Mouse (Mus musculus): ENCODE measurements at regions not wholly inside any gene's neighbourhood (a gene's known extent, or its start where the extent isn't known, plus 50 kb on each side); places are given as distances from the start of the nearest gene placed in this dataset.

DNA sequence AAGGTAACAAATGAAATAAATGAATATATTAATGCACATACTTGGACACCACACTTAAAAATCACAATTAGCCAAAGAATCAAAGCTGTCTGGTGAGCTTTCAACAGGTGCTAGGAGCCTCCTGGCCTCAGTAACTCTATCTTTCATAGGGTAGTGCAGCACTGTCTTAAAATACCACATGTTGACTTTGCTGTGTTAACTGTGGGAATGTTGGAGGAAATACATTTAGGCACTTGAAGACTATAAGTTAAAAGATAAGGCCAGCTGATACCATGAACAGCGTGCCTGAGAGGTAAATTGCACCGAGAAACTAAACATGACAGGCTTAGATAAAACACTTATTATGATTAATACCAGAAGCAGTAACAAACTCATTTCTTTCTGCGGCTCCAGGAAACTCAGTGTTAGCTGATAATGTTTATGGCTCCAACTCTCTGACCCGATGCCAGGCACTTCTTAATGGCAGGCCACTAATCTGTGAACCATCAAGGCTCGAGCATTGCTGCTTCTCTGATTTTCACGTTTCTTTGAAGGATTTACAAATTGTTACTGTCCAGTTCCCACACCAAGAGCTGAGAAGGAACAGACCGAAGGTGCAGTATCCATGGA is 343.8 kb upstream of the Fam241a start:
- no peak overlapping the region for H3K27ac ChIP-seq (ENCODE audit: insufficient read depth, low read depth)

DNA sequence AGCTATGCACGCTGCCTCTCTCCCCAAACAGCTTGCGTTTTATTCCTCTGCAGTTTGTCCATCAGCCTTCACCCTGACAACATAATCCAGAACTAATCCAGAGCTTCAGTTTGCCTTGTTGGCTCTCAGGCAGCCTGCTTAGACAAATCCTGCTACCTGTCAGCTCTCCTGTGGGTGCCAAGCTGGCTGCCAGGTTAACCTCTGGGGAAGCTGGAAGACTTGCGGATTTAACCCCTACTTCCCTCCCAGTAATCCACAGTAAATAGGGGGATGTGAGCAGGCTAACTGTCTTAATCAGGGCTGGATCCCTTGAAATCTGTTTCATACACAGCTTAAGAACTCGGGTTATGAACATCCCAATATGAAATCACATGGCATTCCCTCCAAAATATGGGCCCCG is 334.3 kb upstream of the Fam241a start:
- H3K4me2 ChIP-seq (ENCODE audit: insufficient read depth, low read depth, poor library complexity, severe bottlenecking), result no peak overlapping the region
- DNase-seq (ENCODE audit: extremely low read depth), result no peak
- H3K27ac ChIP-seq (ENCODE audit: insufficient read depth, low read depth), result no peak overlapping the region
- no peak overlapping the region for H3K9ac ChIP-seq (ENCODE audit: insufficient read depth, low read depth)
- H3K9me3 ChIP-seq (replicated peaks; ENCODE audit: low read length), result no peaks in the 10 kb centered on the region
- no peaks in the 10 kb centered on the region for H3K36me3 ChIP-seq (replicated peaks in 1 of 2; ENCODE audit: control insufficient read depth in 1 of 2, insufficient read depth in 1 of 2, low read length in 1 of 2)
- in situ Hi-C loops (cut with MboI; ENCODE audit: low pct_ligation_motif_present, low pct_unique_long_range_greater_than_20kb, low sequenced_read_pairs) (no loop called here), dilution Hi-C loops (cut with MboI; ENCODE audit: extremely low pct_ligation_motif_present, extremely low pct_unique_long_range_greater_than_20kb, low sequenced_read_pairs) (no loop called here)
- no peak overlapping the region for H3K4me3 ChIP-seq (replicated peaks in 1 of 3; ENCODE audit: low read depth in 2 of 3, low read length in 2 of 3, poor library complexity in 1 of 3)
- no peak for TF ChIP-seq CHD2 (IDR thresholded peaks at IDR 0.05; ENCODE audit: low read length)
- no peak for TF ChIP-seq ZC3H11A (IDR thresholded peaks at IDR 0.05; ENCODE audit: low read depth, low read length)
- no peak for TF ChIP-seq MEF2A (IDR thresholded peaks at IDR 0.05; ENCODE audit: borderline replicate concordance, low read depth, low read length)
- TF ChIP-seq JUND (conservative IDR thresholded peaks at IDR 0.05; ENCODE audit: low read depth, low read length), result no peak
- no peak for TF ChIP-seq JUN (IDR thresholded peaks at IDR 0.05; ENCODE audit: insufficient read depth, low read depth, low read length)
- TF ChIP-seq IRF4 (IDR thresholded peaks at IDR 0.05; ENCODE audit: low read depth, low read length), result no peak
- no peak for TF ChIP-seq SMC3 (IDR thresholded peaks at IDR 0.05; ENCODE audit: low read depth, low read length)
- no peaks in the 10 kb centered on the region for H3K79me2 ChIP-seq (replicated peaks; ENCODE audit: control insufficient read depth, extremely low read depth, insufficient read depth, poor library complexity, severe bottlenecking)
- H3K4me1 ChIP-seq (ENCODE audit: control insufficient read depth in 1 of 2, insufficient read depth in 2 of 2), result no peaks in the 10 kb centered on the region
- no peaks in the 10 kb centered on the region for H3K27me3 ChIP-seq (replicated peaks)

More for the DNA sequence above, 343.8 kb upstream of the Fam241a start:
- H3K27me3 ChIP-seq (replicated peaks), result no peaks in the 10 kb centered on the region
- H3K4me1 ChIP-seq (ENCODE audit: control insufficient read depth in 1 of 2, insufficient read depth in 2 of 2), result no peaks in the 10 kb centered on the region
- dilution Hi-C loops (cut with MboI; ENCODE audit: extremely low pct_ligation_motif_present, extremely low pct_unique_long_range_greater_than_20kb, low sequenced_read_pairs), result no loop called here
- H3K79me2 ChIP-seq (replicated peaks; ENCODE audit: control insufficient read depth, extremely low read depth, insufficient read depth, poor library complexity, severe bottlenecking), result no peaks in the 10 kb centered on the region
- no peaks in the 10 kb centered on the region for H3K9me3 ChIP-seq (replicated peaks; ENCODE audit: low read length)
- H3K9ac ChIP-seq (ENCODE audit: insufficient read depth, low read depth), result no peak overlapping the region
- H3K4me2 ChIP-seq (ENCODE audit: insufficient read depth, low read depth, poor library complexity, severe bottlenecking), result no peak overlapping the region
- TF ChIP-seq MAFK (IDR thresholded peaks at IDR 0.05; ENCODE audit: insufficient replicate concordance, low read length) (no peak), CHD2 (IDR thresholded peaks at IDR 0.05; ENCODE audit: low read length) (no peak), POLR2AphosphoS2 (IDR thresholded peaks at IDR 0.05; ENCODE audit: low read depth, low read length) (no peak), CTCF (conservative IDR thresholded peaks at IDR 0.05 in 1 of 2, IDR thresholded peaks at IDR 0.05 in 1 of 2; ENCODE audit: low read depth in 2 of 2, low read length in 2 of 2) (no peak), MXI1 (IDR thresholded peaks at IDR 0.05; ENCODE audit: low read depth, low read length) (no peak), MAX (IDR thresholded peaks at IDR 0.05; ENCODE audit: low read length) (no peak), JUN (IDR thresholded peaks at IDR 0.05; ENCODE audit: insufficient read depth, low read depth, low read length) (no peak), TBP (conservative IDR thresholded peaks at IDR 0.05; ENCODE audit: low read depth, low read length) (no peak), POLR2A (IDR thresholded peaks at IDR 0.05; ENCODE audit: low read depth, low read length) (no peak), E2F4 (IDR thresholded peaks at IDR 0.05; ENCODE audit: insufficient replicate concordance, low read depth, low read length) (no peak), ZKSCAN1 (IDR thresholded peaks at IDR 0.05; ENCODE audit: borderline replicate concordance, low read depth, low read length) (no peak), ZMIZ1 (IDR thresholded peaks at IDR 0.05; ENCODE audit: low read depth, low read length) (no peak), MYC (IDR thresholded peaks at IDR 0.05; ENCODE audit: low read depth, low read length) (no peak), TCF12 (IDR thresholded peaks at IDR 0.05; ENCODE audit: low read depth, low read length) (no peak), SIN3A (IDR thresholded peaks at IDR 0.05; ENCODE audit: low read length) (no peak)
- H3K4me3 ChIP-seq (replicated peaks in 1 of 3; ENCODE audit: low read depth in 2 of 3, low read length in 2 of 3, poor library complexity in 1 of 3), result no peak overlapping the region
- no peak for DNase-seq (ENCODE audit: extremely low read depth)
- H3K36me3 ChIP-seq (replicated peaks in 1 of 2; ENCODE audit: control insufficient read depth in 1 of 2, insufficient read depth in 1 of 2, low read length in 1 of 2), result no peaks in the 10 kb centered on the region
- in situ Hi-C loops (cut with MboI; ENCODE audit: low pct_ligation_motif_present, low pct_unique_long_range_greater_than_20kb, low sequenced_read_pairs), result no loop called here
